ENCODE assay signal across 8 mouse cellular contexts in the genomic region with DNA sequence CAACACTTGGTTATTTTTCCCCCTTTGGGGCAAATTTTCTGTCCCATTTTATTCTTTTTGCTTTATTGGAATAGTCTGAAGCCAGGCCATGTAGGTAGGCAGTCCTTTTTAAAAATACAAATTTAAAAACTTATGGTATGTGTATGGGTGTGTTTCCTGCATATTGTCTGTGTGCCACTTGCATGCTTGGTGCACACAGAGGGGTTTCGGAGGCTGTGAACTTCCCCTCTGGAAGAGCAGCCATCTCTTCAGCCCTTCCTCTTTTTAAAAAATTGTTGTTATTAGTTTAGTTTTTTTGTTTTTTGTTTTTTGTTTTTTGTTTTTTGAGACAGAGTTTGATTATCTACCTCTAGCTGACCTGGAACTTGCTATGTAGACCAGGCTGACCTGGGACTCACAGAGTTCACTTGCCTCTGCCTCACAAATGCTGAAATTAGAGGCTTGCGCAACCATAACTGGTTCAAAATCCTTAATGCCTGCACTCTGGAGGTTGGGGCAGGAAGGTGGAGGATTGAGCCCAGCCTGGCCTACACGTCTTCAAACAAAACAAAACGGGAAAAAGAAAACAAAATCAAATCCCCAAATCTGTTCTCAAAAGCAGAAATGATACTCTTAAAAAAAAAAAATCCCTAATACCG. TPM values are rescaled to one million over a fixed set of nuclear protein-coding genes. Genes with fewer than 3 reads are reported as not detected.
DNase-seq lines count a peak whose midpoint lies in the region; ATAC-seq and TF ChIP-seq lines count a peak whose summit lies in the region.

No protein-coding gene starts in this region.

- peak overlapping the region; percentile 56 for H3K9ac ChIP-seq in forebrain, embryonic 12.5 days
- H3K9ac ChIP-seq in limb, embryonic 14.5 days (ENCODE audit: low read depth, low read length, severe bottlenecking), result no peak overlapping the region; the same call in 1 of the 2 replicates
- no peak overlapping the region for H3K9ac ChIP-seq in neural tube, embryonic 15.5 days (replicated peaks)

- H3K9me3 ChIP-seq in forebrain, embryonic 12.5 days, result no peaks in the 10 kb centered on the region
- no peaks in the 10 kb centered on the region for H3K9me3 ChIP-seq in limb, embryonic 14.5 days (ENCODE audit: control insufficient read depth, low read length)
- no peaks in the 10 kb centered on the region for H3K9me3 ChIP-seq in neural tube, embryonic 15.5 days (replicated peaks)

- H3K4me3 ChIP-seq in forebrain, embryonic 12.5 days (replicated peaks), result peak overlapping the region; percentile 49
- H3K4me3 ChIP-seq in limb, embryonic 14.5 days (replicated peaks; ENCODE audit: low read length), result peak overlapping the region; percentile 51
- peak overlapping the region; percentile 36 for H3K4me3 ChIP-seq in neural tube, embryonic 15.5 days (replicated peaks)

- no peak for ATAC-seq in forebrain, embryonic 12.5 days (ENCODE audit: low FRiP score)
- ATAC-seq in limb, embryonic 14.5 days (ENCODE audit: low FRiP score, low read depth), result no peak
- ATAC-seq in neural tube, embryonic 15.5 days (ENCODE audit: low FRiP score), result no peak
- no peak for ATAC-seq in erythroblast, adult 5-6 weeks (replicated peaks; ENCODE audit: low FRiP score, poor library complexity, severe bottlenecking)

- no peak for TF ChIP-seq POLR2A in limb, embryonic 14.5 days (IDR thresholded peaks at IDR 0.05; ENCODE audit: borderline replicate concordance, extremely low read depth, insufficient read depth, insufficient read length)

- DNase-seq in lung, adult 18-20 months, result peak; percentile 17 to 48
- DNase-seq in lung, postnatal 14 days, result no peak
- DNase-seq in limb, embryonic 14.5 days (ENCODE audit: low spot score), result no peak
- no peak for DNase-seq in left cerebral cortex, adult 8-10 months (ENCODE audit: low spot score in 2 of 2)
- DNase-seq in layer of hippocampus, postnatal 14 days (ENCODE audit: low spot score in 2 of 2), result no peak

- H3K4me1 ChIP-seq in forebrain, embryonic 12.5 days, result peaks cover 12% of the 10 kb centered on the region
- H3K4me1 ChIP-seq in limb, embryonic 14.5 days (ENCODE audit: control insufficient read depth, insufficient read depth, low read length), result peaks cover 9% of the 10 kb centered on the region
- H3K4me1 ChIP-seq in neural tube, embryonic 15.5 days, result peaks cover 11% of the 10 kb centered on the region

- 35% methylated on average over 5 of the region's 5 CpGs for WGBS in forebrain, embryonic 12.5 days
- 33% methylated on average over 5 of the region's 5 CpGs for WGBS in limb, embryonic 14.5 days
- WGBS in neural tube, embryonic 15.5 days, result 41% methylated on average over 5 of the region's 5 CpGs

- peak overlapping the region; percentile 91 for H3K4me2 ChIP-seq in forebrain, embryonic 12.5 days
- peak overlapping the region; percentile 94 for H3K4me2 ChIP-seq in limb, embryonic 14.5 days (replicated peaks; ENCODE audit: low read depth, low read length, severe bottlenecking)
- peak overlapping the region; percentile 69 for H3K4me2 ChIP-seq in neural tube, embryonic 15.5 days

- H3K27me3 ChIP-seq in forebrain, embryonic 12.5 days, result peaks cover 20% of the 10 kb centered on the region
- no peaks in the 10 kb centered on the region for H3K27me3 ChIP-seq in limb, embryonic 14.5 days (ENCODE audit: control insufficient read depth, insufficient read depth, low read length)
- H3K27me3 ChIP-seq in neural tube, embryonic 15.5 days (replicated peaks), result peaks cover 8% of the 10 kb centered on the region; the same call in 1 of the 2 replicates

- H3K36me3 ChIP-seq in forebrain, embryonic 12.5 days (replicated peaks), result no peaks in the 10 kb centered on the region
- H3K36me3 ChIP-seq in limb, embryonic 14.5 days (ENCODE audit: control insufficient read depth, insufficient read depth, low read length), result no peaks in the 10 kb centered on the region
- H3K36me3 ChIP-seq in neural tube, embryonic 15.5 days, result no peaks in the 10 kb centered on the region

- H3K27ac ChIP-seq in forebrain, embryonic 12.5 days, result no peak overlapping the region
- no peak overlapping the region for H3K27ac ChIP-seq in limb, embryonic 14.5 days (replicated peaks; ENCODE audit: low read depth, low read length)
- H3K27ac ChIP-seq in neural tube, embryonic 15.5 days (replicated peaks), result no peak overlapping the region

RNA-seq across cellular contexts. Expression of gene Cyp27a1, which starts 0.8 kb away (rescaled TPM):
- polyA plus RNA-seq in forebrain, embryonic 12.5 days (2016; fragmentation: Nextera tagmentation; extraction: Ambion mirVana), result 3.0 and 3.3 TPM in 2 replicates
- polyA plus RNA-seq in limb, embryonic 14.5 days (2012; rRNA removed), result 16.1 TPM in 2 replicates
- 11.6 and 12.2 TPM in 2 replicates for polyA plus RNA-seq in limb, embryonic 14.5 days (2014; fragmentation: Nextera tagmentation; extraction: Ambion mirVana)
- polyA plus RNA-seq in neural tube, embryonic 15.5 days (2015; fragmentation: Nextera tagmentation; extraction: Ambion mirVana), result 2.9 and 3.2 TPM in 2 replicates
- total RNA-seq in erythroblast, adult 5-6 weeks (2015; ENCODE audit: low replicate concordance), result 10.0 and 16.7 TPM in 2 replicates
- 5.1 and 6.7 TPM in 2 replicates for total RNA-seq in erythroblast, adult 5-6 weeks (2017; ENCODE audit: low replicate concordance)
- 1 to 10 TPM; 6.5 to 8.5 (median 7.8) TPM for total RNA-seq in left cerebral cortex, adult 8-10 months (2022)
- total RNA-seq in layer of hippocampus, postnatal 14 days (2021), result 1 to 10 TPM; 1.1 to 2.6 TPM

RNA-seq across cellular contexts. Expression of gene Prkag3, which starts 36.4 kb away (rescaled TPM):
- polyA plus RNA-seq in forebrain, embryonic 12.5 days (2016; fragmentation: Nextera tagmentation; extraction: Ambion mirVana), result not detected in 2 replicates
- polyA plus RNA-seq in limb, embryonic 14.5 days (2012; rRNA removed), result 4.3 and 5.1 TPM in 2 replicates
- 1.4 and 2.5 TPM in 2 replicates for polyA plus RNA-seq in limb, embryonic 14.5 days (2014; fragmentation: Nextera tagmentation; extraction: Ambion mirVana)
- 0.17 and 0.40 TPM in 2 replicates for polyA plus RNA-seq in neural tube, embryonic 15.5 days (2015; fragmentation: Nextera tagmentation; extraction: Ambion mirVana)
- total RNA-seq in erythroblast, adult 5-6 weeks (2015; ENCODE audit: low replicate concordance), result not detected in 2 replicates
- total RNA-seq in erythroblast, adult 5-6 weeks (2017; ENCODE audit: low replicate concordance), result 0.14 TPM in 1 of 2 replicates, not detected in the other
- under 1 TPM; 0.13 to 0.64 (median 0.48) TPM for total RNA-seq in left cerebral cortex, adult 8-10 months (2022)
- total RNA-seq in layer of hippocampus, postnatal 14 days (2021), result under 1 TPM; 0.14 to 0.55 TPM

RNA-seq across cellular contexts. Expression of gene Ttll4, which starts 51.0 kb away (rescaled TPM):
- polyA plus RNA-seq in forebrain, embryonic 12.5 days (2016; fragmentation: Nextera tagmentation; extraction: Ambion mirVana), result 48.6 and 53.0 TPM in 2 replicates
- polyA plus RNA-seq in limb, embryonic 14.5 days (2012; rRNA removed), result 36.7 and 45.6 TPM in 2 replicates
- polyA plus RNA-seq in limb, embryonic 14.5 days (2014; fragmentation: Nextera tagmentation; extraction: Ambion mirVana), result 18.5 and 22.2 TPM in 2 replicates
- polyA plus RNA-seq in neural tube, embryonic 15.5 days (2015; fragmentation: Nextera tagmentation; extraction: Ambion mirVana), result 7.7 and 8.9 TPM in 2 replicates
- total RNA-seq in erythroblast, adult 5-6 weeks (2015; ENCODE audit: low replicate concordance), result 0.77 and 3.1 TPM in 2 replicates
- total RNA-seq in erythroblast, adult 5-6 weeks (2017; ENCODE audit: low replicate concordance), result 10.3 and 13.7 TPM in 2 replicates
- total RNA-seq in left cerebral cortex, adult 8-10 months (2022), result 10 to 100 TPM; 19.3 to 22.4 (median 20.5) TPM
- total RNA-seq in layer of hippocampus, postnatal 14 days (2021), result 10 to 100 TPM; 23.3 to 23.8 TPM

RNA-seq across cellular contexts. Expression of gene Wnt6, which starts 59.1 kb away (rescaled TPM):
- 3.3 and 4.5 TPM in 2 replicates for polyA plus RNA-seq in forebrain, embryonic 12.5 days (2016; fragmentation: Nextera tagmentation; extraction: Ambion mirVana)
- 39.9 and 42.8 TPM in 2 replicates for polyA plus RNA-seq in limb, embryonic 14.5 days (2012; rRNA removed)
- 51.8 and 54.3 TPM in 2 replicates for polyA plus RNA-seq in limb, embryonic 14.5 days (2014; fragmentation: Nextera tagmentation; extraction: Ambion mirVana)
- polyA plus RNA-seq in neural tube, embryonic 15.5 days (2015; fragmentation: Nextera tagmentation; extraction: Ambion mirVana), result 5.7 and 6.4 TPM in 2 replicates
- not detected in 2 replicates for total RNA-seq in erythroblast, adult 5-6 weeks (2015; ENCODE audit: low replicate concordance)
- not detected in 2 replicates for total RNA-seq in erythroblast, adult 5-6 weeks (2017; ENCODE audit: low replicate concordance)
- total RNA-seq in left cerebral cortex, adult 8-10 months (2022), result 1 to 10 TPM; 2.4 to 3.7 (median 2.5) TPM
- total RNA-seq in layer of hippocampus, postnatal 14 days (2021), result under 1 TPM; 0.43 to 0.58 TPM

Comparison
In these comparisons a context has a peak if more than half of its experiments do, and no peak if none do; other contexts are left out.
1. DNase-seq: peak in lung, adult 18-20 months (2 of 2); none in lung, postnatal 14 days (single experiment), limb, embryonic 14.5 days (single experiment), left cerebral cortex, adult 8-10 months (0 of 2) and layer of hippocampus, postnatal 14 days (0 of 2).
2. Peak in every context shown above with its lines, with median percentiles within 50 percentile points of each other: H3K4me2 ChIP-seq and H3K4me3 ChIP-seq.